Mouse (Mus musculus) intestine, embryonic 16.5 days (tissue): ENCODE measurements around the gene Lrrc71. TPM values are rescaled to one million over a fixed set of nuclear protein-coding genes. Genes with fewer than 3 reads are reported as not detected.

Source experiments
- ATAC-seq: fragments of 200-750 bp; cut with Nextera tagmentation; 2 replicates; pipeline ENCODE4 v1.8.0; 2017; ENCODE audit warnings: moderate TSS enrichment, moderate library complexity
- H3K27ac ChIP-seq: fragments of 300-500 bp; sonication (generic); 2 replicates; pipeline ENCODE4 v1.5.1; 2014; ENCODE audit warnings: mild to moderate bottlenecking, low read length
- H3K27me3 ChIP-seq: fragments of 300-500 bp; sonication (generic); replicated peaks from 2 replicates; pipeline ENCODE4 v1.6.1; 2014; ENCODE audit warnings: low read length, control low read depth, mixed read lengths; ENCODE audit not compliant: control insufficient read depth, insufficient read depth
- H3K36me3 ChIP-seq: fragments of 300-500 bp; sonication (generic); 2 replicates; pipeline ENCODE4 v1.6.1; 2014; ENCODE audit warnings: low read length, control low read depth; ENCODE audit not compliant: control insufficient read depth, insufficient read depth
- H3K4me1 ChIP-seq: fragments of 300-500 bp; sonication (generic); 2 replicates; pipeline ENCODE4 v1.6.1; 2014; ENCODE audit warnings: low read length, control low read depth, mixed read lengths; ENCODE audit not compliant: control insufficient read depth, insufficient read depth
- H3K4me2 ChIP-seq: fragments of 300-500 bp; sonication (generic); 2 replicates; pipeline ENCODE4 v1.6.1; 2014; ENCODE audit warnings: low read depth, low read length, control low read depth
- H3K4me3 ChIP-seq: fragments of 300-500 bp; sonication (generic); 2 replicates; pipeline ENCODE4 v1.5.1; 2014; ENCODE audit warnings: mild to moderate bottlenecking, low read length
- H3K9ac ChIP-seq: fragments of 300-500 bp; sonication (generic); 2 replicates; pipeline ENCODE4 v1.6.1; 2014; ENCODE audit warnings: low read depth, low read length
- H3K9me3 ChIP-seq: fragments of 300-500 bp; sonication (generic); 2 replicates; pipeline ENCODE4 v1.6.1; 2016; ENCODE audit warnings: low read length, control low read depth; ENCODE audit not compliant: control insufficient read depth
- WGBS: fragments of 180-500 bp; shearing (Covaris S2); extraction: QIAGEN DNeasy Blood & Tissue Kit; methylation state at CpG from one replicate; pipeline ENCODE4 v1.1.7; 2014; 5-methylcytosine and 5-hydroxymethylcytosine counted together
- polyA plus RNA-seq: library from polyadenylated mRNA; unstranded; fragments of >200 nt; fragmentation: Nextera tagmentation; extraction: Ambion mirVana; gene quantifications from 2 replicates; pipeline ENCODE4 v1.2.1, GENCODE M21; 2015

The Lrrc71 gene
- polyA plus RNA-seq, 1 experiment from 2014 or later, result 0.39 TPM

DNA sequence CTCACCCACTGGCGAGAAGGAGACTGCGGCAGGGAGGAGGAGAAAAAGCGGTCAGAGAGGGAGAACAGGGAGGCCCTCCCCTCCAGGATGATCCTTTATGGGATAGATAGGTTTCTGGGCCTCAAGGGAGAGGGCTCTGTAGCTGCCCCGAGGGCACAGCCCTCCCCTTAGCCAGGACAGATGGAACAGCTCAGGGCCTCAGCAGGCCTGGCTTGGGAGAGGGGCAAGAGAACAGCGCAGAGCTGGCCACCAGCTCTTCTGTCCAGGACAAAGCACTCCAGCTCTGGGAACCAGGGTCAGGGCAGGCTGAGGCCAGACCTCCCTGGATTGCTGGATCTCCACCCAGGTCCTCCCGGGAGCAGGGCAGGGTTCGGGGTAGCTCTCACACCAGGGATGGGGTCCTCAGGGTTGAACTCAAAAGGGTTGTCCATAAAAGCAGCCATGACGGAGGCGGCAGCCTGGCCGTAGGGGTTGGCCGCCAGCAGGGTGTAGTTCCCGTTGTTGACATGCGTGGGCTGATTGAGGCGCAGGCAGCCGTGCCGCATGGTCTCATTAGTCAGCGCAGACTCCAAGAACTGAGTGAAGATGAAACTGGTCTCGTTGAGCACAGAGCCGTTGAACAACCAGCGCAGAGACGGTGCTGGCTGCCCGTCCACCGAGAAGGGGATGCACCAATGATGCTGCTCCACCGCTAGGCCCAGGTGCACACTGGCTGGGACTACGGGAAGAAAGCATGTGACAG, 35.0 kb upstream of the Lrrc71 start:
- H3K9me3 ChIP-seq, result no peaks in the 10 kb centered on the region
- H3K4me3 ChIP-seq, result no peak overlapping the region
- peaks cover 3% of the 10 kb centered on the region; the same call in 1 of the 2 replicates for H3K27me3 ChIP-seq
- H3K36me3 ChIP-seq, result no peaks in the 10 kb centered on the region
- no peak overlapping the region for H3K4me2 ChIP-seq
- no peak overlapping the region for H3K9ac ChIP-seq
- H3K4me1 ChIP-seq, result peaks cover 6% of the 10 kb centered on the region; the same call in 1 of the 2 replicates
- no peak for ATAC-seq
- no peak overlapping the region for H3K27ac ChIP-seq
- WGBS, result 82% methylated on average over 25 of the region's 25 CpGs

GRCm38 (mm10) chr3:87779086-87779485, 30.7 kb upstream of the Lrrc71 start:
- no peak overlapping the region for H3K4me2 ChIP-seq
- 44% methylated on average over 2 of the region's 2 CpGs for WGBS
- H3K4me3 ChIP-seq, result no peak overlapping the region
- peak overlapping the region; percentile 29; the same call in 1 of the 2 replicates for H3K9ac ChIP-seq
- no peak overlapping the region for H3K27ac ChIP-seq
- H3K36me3 ChIP-seq, result no peaks in the 10 kb centered on the region
- no peaks in the 10 kb centered on the region for H3K4me1 ChIP-seq
- no peaks in the 10 kb centered on the region for H3K9me3 ChIP-seq
- no peak for ATAC-seq
- peaks cover 13% of the 10 kb centered on the region; the same call in 1 of the 2 replicates for H3K27me3 ChIP-seq

DNA sequence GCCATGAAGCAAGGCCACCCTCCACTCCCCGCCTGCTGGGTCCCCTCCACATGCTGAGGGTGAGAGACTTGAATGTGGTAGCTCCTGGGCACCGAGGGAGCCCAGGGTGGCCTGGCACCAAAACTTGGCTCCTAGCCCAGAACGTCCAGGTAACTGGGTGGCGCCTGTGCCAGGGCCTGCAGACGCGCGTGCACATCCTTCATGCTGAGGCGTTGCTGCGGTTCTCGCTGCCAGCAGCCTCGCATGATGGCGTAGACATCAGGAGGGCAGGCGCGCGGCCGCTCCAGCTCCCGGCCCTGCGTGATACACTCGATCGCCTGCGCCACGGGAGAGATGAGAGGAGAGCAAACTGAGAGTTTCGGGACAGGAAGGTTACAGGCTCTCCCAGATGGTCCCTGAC, 29.9 kb upstream of the Lrrc71 start:
- H3K36me3 ChIP-seq, result no peaks in the 10 kb centered on the region
- WGBS, result 58% methylated on average over 23 of the region's 23 CpGs
- peaks cover 13% of the 10 kb centered on the region; the same call in 1 of the 2 replicates for H3K27me3 ChIP-seq
- H3K27ac ChIP-seq, result no peak overlapping the region
- no peak for ATAC-seq
- no peaks in the 10 kb centered on the region for H3K9me3 ChIP-seq
- H3K9ac ChIP-seq, result no peak overlapping the region
- H3K4me1 ChIP-seq, result no peaks in the 10 kb centered on the region
- no peak overlapping the region for H3K4me2 ChIP-seq
- H3K4me3 ChIP-seq, result no peak overlapping the region

GRCm38 (mm10) chr3:87771088-87771487, 22.7 kb upstream of the Lrrc71 start:
- H3K36me3 ChIP-seq, result no peaks in the 10 kb centered on the region
- H3K4me1 ChIP-seq, result peaks cover 16% of the 10 kb centered on the region
- no peaks in the 10 kb centered on the region for H3K27me3 ChIP-seq
- H3K27ac ChIP-seq, result no peak overlapping the region
- peak; percentile 45; the same call in 1 of the 2 replicates for ATAC-seq
- H3K4me2 ChIP-seq, result no peak overlapping the region
- no peaks in the 10 kb centered on the region for H3K9me3 ChIP-seq
- no peak overlapping the region for H3K9ac ChIP-seq
- 29% methylated on average over 6 of the region's 6 CpGs for WGBS
- H3K4me3 ChIP-seq, result no peak overlapping the region

GRCm38 (mm10) chr3:87770280-87770679, 21.9 kb upstream of the Lrrc71 start:
- Histone ChIP-seq H3K27ac (no peak overlapping the region), H3K9me3 (no peaks in the 10 kb centered on the region), H3K27me3 (no peaks in the 10 kb centered on the region), H3K9ac (no peak overlapping the region), H3K4me3 (no peak overlapping the region), H3K4me1 (peaks cover 24% of the 10 kb centered on the region), H3K36me3 (no peaks in the 10 kb centered on the region), H3K4me2 (no peak overlapping the region)
- WGBS, result 2% methylated on average over 4 of the region's 4 CpGs
- no peak for ATAC-seq

- H3K4me2 ChIP-seq, result no peak overlapping the region
- ATAC-seq, result no peak
- H3K9ac ChIP-seq, result no peak overlapping the region
- no peaks in the 10 kb centered on the region for H3K27me3 ChIP-seq
- H3K27ac ChIP-seq, result no peak overlapping the region
- H3K36me3 ChIP-seq, result no peaks in the 10 kb centered on the region
- no peak overlapping the region for H3K4me3 ChIP-seq
- WGBS, result 81% methylated on average over 8 of the region's 8 CpGs
- H3K4me1 ChIP-seq, result peaks cover 32% of the 10 kb centered on the region
- H3K9me3 ChIP-seq, result no peaks in the 10 kb centered on the region
Observed at GRCm38 (mm10) chr3:87769506-87769905, 21.1 kb upstream of the Lrrc71 start.

GRCm38 (mm10) chr3:87768844-87769243, 20.4 kb upstream of the Lrrc71 start:
- H3K4me3 ChIP-seq, result peak overlapping the region; percentile 52
- H3K27ac ChIP-seq, result peak overlapping the region; percentile 72
- peak overlapping the region; percentile 71 for H3K9ac ChIP-seq
- peak; percentile 70 for ATAC-seq
- H3K27me3 ChIP-seq, result no peaks in the 10 kb centered on the region
- under 1% methylated on average over 37 of the region's 37 CpGs for WGBS
- peaks cover 38% of the 10 kb centered on the region for H3K4me1 ChIP-seq
- H3K4me2 ChIP-seq, result peak overlapping the region; percentile 62
- no peaks in the 10 kb centered on the region for H3K9me3 ChIP-seq
- H3K36me3 ChIP-seq, result no peaks in the 10 kb centered on the region

DNA sequence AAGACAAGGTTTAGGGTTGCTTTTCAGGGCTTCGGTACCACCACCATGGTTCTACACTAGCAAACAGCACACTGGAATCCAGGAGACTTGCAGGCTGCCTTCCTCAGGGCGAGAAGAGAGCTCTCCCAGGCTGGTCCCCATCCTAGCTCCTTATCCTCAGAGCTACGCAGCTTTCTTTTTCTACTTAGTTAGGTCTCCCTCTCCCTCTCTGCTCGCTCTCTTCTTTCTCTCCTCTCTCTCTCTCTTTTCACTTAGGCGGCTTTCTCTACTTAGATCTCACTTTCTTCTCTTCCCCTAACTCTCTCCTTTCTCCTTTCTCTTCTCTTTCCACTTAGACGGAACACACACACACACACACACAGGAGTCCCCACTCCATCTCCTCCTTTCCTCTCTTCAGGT, 20.0 kb upstream of the Lrrc71 start:
- Histone ChIP-seq H3K9me3 (no peaks in the 10 kb centered on the region), H3K9ac (peak overlapping the region; percentile 71), H3K4me3 (peak overlapping the region; percentile 52), H3K36me3 (no peaks in the 10 kb centered on the region), H3K4me1 (peaks cover 42% of the 10 kb centered on the region), H3K4me2 (peak overlapping the region; percentile 62), H3K27ac (peak overlapping the region; percentile 72), H3K27me3 (no peaks in the 10 kb centered on the region)
- WGBS, result 33% methylated on average over 6 of the region's 6 CpGs
- no peak for ATAC-seq

DNA sequence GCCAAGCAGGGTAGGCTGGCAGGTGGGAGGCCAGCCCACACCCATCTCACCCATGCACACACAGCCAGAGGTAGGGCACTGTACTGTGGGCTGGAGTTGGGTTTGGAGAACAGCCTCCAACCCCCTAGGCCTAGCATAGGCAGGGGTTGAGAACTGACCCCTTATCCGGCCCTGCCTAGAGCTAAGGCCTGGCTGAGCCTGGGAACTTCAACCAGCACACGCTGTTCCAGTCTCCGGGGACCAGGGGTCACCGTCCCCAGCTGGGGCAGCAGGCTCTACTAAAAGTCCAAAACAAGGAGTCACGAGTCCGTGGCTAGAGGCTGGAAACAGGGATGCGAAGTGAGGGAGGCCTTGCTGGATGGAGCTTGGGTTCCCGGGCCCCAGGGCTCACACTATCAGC, 19.3 kb upstream of the Lrrc71 start:
- Histone ChIP-seq H3K9me3 (no peaks in the 10 kb centered on the region), H3K4me3 (peak overlapping the region; percentile 52), H3K36me3 (no peaks in the 10 kb centered on the region), H3K4me2 (peak overlapping the region; percentile 62), H3K9ac (peak overlapping the region; percentile 71), H3K27ac (peak overlapping the region; percentile 72), H3K4me1 (peaks cover 49% of the 10 kb centered on the region), H3K27me3 (no peaks in the 10 kb centered on the region)
- no peak for ATAC-seq
- 73% methylated on average over 8 of the region's 8 CpGs for WGBS
